Mouse (Mus musculus): Measurements from ENCODE around the gene Slc35a2. TPM values are rescaled to one million over a fixed set of nuclear protein-coding genes. Genes with fewer than 3 reads are reported as not detected.
A peak's percentile ranks its signal among the peaks of the same experiment; 100 is the strongest.

Gene Slc35a2
- 23.9 and 28.1 TPM in 2 replicates for polyA plus RNA-seq (2014; fragmentation: Nextera tagmentation; extraction: Ambion mirVana)

GRCm38 (mm10) chrX:7883841-7884567 is at the start of gene Slc35a2:
Gene Slc35a2, plus strand, starts transcription at chrX:7884028.
- peak within 1 kb of the TSS; percentile 60 for H3K4me2 ChIP-seq (replicated peaks)
- ATAC-seq (ENCODE audit: low FRiP score) (peak; percentile 88), DNase-seq (ENCODE audit: low spot score) (peak; percentile 58)
- H3K27me3 ChIP-seq (ENCODE audit: control insufficient read depth, insufficient read depth, low read length): no peaks in the 10 kb centered on the region
- H3K4me3 ChIP-seq (replicated peaks; ENCODE audit: low read length): peak within 1 kb of the TSS; percentile 55
- H3K9ac ChIP-seq: peak within 1 kb of the TSS; percentile 60
- H3K9me3 ChIP-seq (ENCODE audit: control insufficient read depth, low read length): no peaks in the 10 kb centered on the region
- WGBS: 27% methylated on average over 49 of the region's 49 CpGs
- peak within 1 kb of the TSS; percentile 91 for H3K27ac ChIP-seq
- H3K36me3 ChIP-seq (replicated peaks; ENCODE audit: control insufficient read depth, insufficient read depth): no peaks in the 10 kb centered on the region
- H3K4me1 ChIP-seq (replicated peaks; ENCODE audit: control insufficient read depth, insufficient read depth, low read length): peaks cover 11% of the 10 kb centered on the region; the same call in 1 of the 2 replicates

- Histone ChIP-seq H3K9me3 (ENCODE audit: control insufficient read depth, low read length) (no peaks in the 10 kb centered on the region), H3K36me3 (replicated peaks; ENCODE audit: control insufficient read depth, insufficient read depth) (no peaks in the 10 kb centered on the region), H3K27me3 (ENCODE audit: control insufficient read depth, insufficient read depth, low read length) (no peaks in the 10 kb centered on the region), H3K4me3 (replicated peaks; ENCODE audit: low read length) (no peak overlapping the region), H3K4me1 (replicated peaks; ENCODE audit: control insufficient read depth, insufficient read depth, low read length) (no peaks in the 10 kb centered on the region), H3K27ac (no peak overlapping the region), H3K4me2 (replicated peaks) (no peak overlapping the region), H3K9ac (no peak overlapping the region)
- ATAC-seq (ENCODE audit: low FRiP score): no peak
- 100% methylated on average over 1 of the region's 1 CpGs for WGBS
- DNase-seq (ENCODE audit: low spot score): no peak
These were observed 46.7 kb upstream of the Slc35a2 start for GRCm38 (mm10) chrX:7837146-7837545.

GRCm38 (mm10) chrX:7840842-7841162 is 43.0 kb upstream of the Slc35a2 start:
- DNase-seq (ENCODE audit: low spot score) (no peak), ATAC-seq (ENCODE audit: low FRiP score) (no peak)
- peak overlapping the region; percentile 88; the same call in 1 of the 2 replicates for H3K27ac ChIP-seq
- no peaks in the 10 kb centered on the region for H3K27me3 ChIP-seq (ENCODE audit: control insufficient read depth, insufficient read depth, low read length)
- 24% methylated on average over 7 of the region's 7 CpGs for WGBS
- peak overlapping the region; percentile 70; the same call in 1 of the 2 replicates for H3K4me3 ChIP-seq (replicated peaks; ENCODE audit: low read length)
- no peaks in the 10 kb centered on the region for H3K9me3 ChIP-seq (ENCODE audit: control insufficient read depth, low read length)
- H3K4me2 ChIP-seq (replicated peaks): peak overlapping the region; percentile 49
- no peaks in the 10 kb centered on the region for H3K36me3 ChIP-seq (replicated peaks; ENCODE audit: control insufficient read depth, insufficient read depth)
- no peak overlapping the region for H3K9ac ChIP-seq
- H3K4me1 ChIP-seq (replicated peaks; ENCODE audit: control insufficient read depth, insufficient read depth, low read length): peaks cover 5% of the 10 kb centered on the region

GRCm38 (mm10) chrX:7841163-7842162 is 42.4 kb upstream of the Slc35a2 start, which contains the start of gene Otud5:
Gene Otud5, plus strand, starts transcription at chrX:7841364.
- no peaks in the 10 kb centered on the region for H3K36me3 ChIP-seq (replicated peaks; ENCODE audit: control insufficient read depth, insufficient read depth)
- no peaks in the 10 kb centered on the region for H3K9me3 ChIP-seq (ENCODE audit: control insufficient read depth, low read length)
- H3K4me2 ChIP-seq (replicated peaks): peak within 1 kb of the TSS; percentile 77
- peak; percentile 89 for DNase-seq (ENCODE audit: low spot score)
- 18% methylated on average over 74 of the region's 74 CpGs for WGBS
- peak within 1 kb of the TSS; percentile 88 for H3K27ac ChIP-seq
- peak within 1 kb of the TSS; percentile 70 for H3K4me3 ChIP-seq (replicated peaks; ENCODE audit: low read length)
- H3K4me1 ChIP-seq (replicated peaks; ENCODE audit: control insufficient read depth, insufficient read depth, low read length): peaks cover 5% of the 10 kb centered on the region
- H3K27me3 ChIP-seq (ENCODE audit: control insufficient read depth, insufficient read depth, low read length): no peaks in the 10 kb centered on the region
- peak within 1 kb of the TSS; percentile 77 for H3K9ac ChIP-seq
- peak; percentile 96 for ATAC-seq (ENCODE audit: low FRiP score)

GRCm38 (mm10) chrX:7842318-7842717 is 41.5 kb upstream of the Slc35a2 start:
- H3K9ac ChIP-seq: peak overlapping the region; percentile 77
- WGBS: 12% methylated on average over 39 of the region's 42 CpGs

GRCm38 (mm10) chrX:7847845-7848244 is 36.0 kb upstream of the Slc35a2 start:
- H3K27me3 ChIP-seq (ENCODE audit: control insufficient read depth, insufficient read depth, low read length): no peaks in the 10 kb centered on the region
- H3K4me2 ChIP-seq (replicated peaks): no peak overlapping the region
- H3K9me3 ChIP-seq (ENCODE audit: control insufficient read depth, low read length): no peaks in the 10 kb centered on the region
- peaks cover 5% of the 10 kb centered on the region for H3K4me1 ChIP-seq (replicated peaks; ENCODE audit: control insufficient read depth, insufficient read depth, low read length)
- H3K27ac ChIP-seq: no peak overlapping the region
- no peak for DNase-seq (ENCODE audit: low spot score)
- ATAC-seq (ENCODE audit: low FRiP score): peak; percentile 69; the same call in 1 of the 2 replicates
- WGBS: 59% methylated on average over 2 of the region's 2 CpGs
- peaks cover 13% of the 10 kb centered on the region; the same call in 1 of the 2 replicates for H3K36me3 ChIP-seq (replicated peaks; ENCODE audit: control insufficient read depth, insufficient read depth)
- H3K9ac ChIP-seq: no peak overlapping the region
- no peak overlapping the region for H3K4me3 ChIP-seq (replicated peaks; ENCODE audit: low read length)

More at GRCm38 (mm10) chrX:7842318-7842717, 41.5 kb upstream of the Slc35a2 start:
- ATAC-seq (ENCODE audit: low FRiP score) (no peak), DNase-seq (ENCODE audit: low spot score) (no peak)
- H3K4me1 ChIP-seq (replicated peaks; ENCODE audit: control insufficient read depth, insufficient read depth, low read length): peaks cover 5% of the 10 kb centered on the region
- H3K27me3 ChIP-seq (ENCODE audit: control insufficient read depth, insufficient read depth, low read length): no peaks in the 10 kb centered on the region
- no peaks in the 10 kb centered on the region for H3K36me3 ChIP-seq (replicated peaks; ENCODE audit: control insufficient read depth, insufficient read depth)
- no peaks in the 10 kb centered on the region for H3K9me3 ChIP-seq (ENCODE audit: control insufficient read depth, low read length)
- H3K4me2 ChIP-seq (replicated peaks): peak overlapping the region; percentile 77
- H3K27ac ChIP-seq: peak overlapping the region; percentile 88
- peak overlapping the region; percentile 70 for H3K4me3 ChIP-seq (replicated peaks; ENCODE audit: low read length)

GRCm38 (mm10) chrX:7854578-7854977 is 29.2 kb upstream of the Slc35a2 start:
- no peaks in the 10 kb centered on the region for H3K4me1 ChIP-seq (replicated peaks; ENCODE audit: control insufficient read depth, insufficient read depth, low read length)
- no peak overlapping the region for H3K9ac ChIP-seq
- peak; percentile 28 for DNase-seq (ENCODE audit: low spot score)
- ATAC-seq (ENCODE audit: low FRiP score): no peak
- H3K4me3 ChIP-seq (replicated peaks; ENCODE audit: low read length): no peak overlapping the region
- WGBS: 50% methylated on average over 2 of the region's 2 CpGs
- H3K36me3 ChIP-seq (replicated peaks; ENCODE audit: control insufficient read depth, insufficient read depth): peaks cover 10% of the 10 kb centered on the region
- no peak overlapping the region for H3K27ac ChIP-seq
- H3K4me2 ChIP-seq (replicated peaks): no peak overlapping the region
- no peaks in the 10 kb centered on the region for H3K9me3 ChIP-seq (ENCODE audit: control insufficient read depth, low read length)
- no peaks in the 10 kb centered on the region for H3K27me3 ChIP-seq (ENCODE audit: control insufficient read depth, insufficient read depth, low read length)

GRCm38 (mm10) chrX:7859191-7859753 is 24.6 kb upstream of the Slc35a2 start:
- ATAC-seq (ENCODE audit: low FRiP score) (no peak), DNase-seq (ENCODE audit: low spot score) (no peak)
- no peaks in the 10 kb centered on the region for H3K27me3 ChIP-seq (ENCODE audit: control insufficient read depth, insufficient read depth, low read length)
- no peak overlapping the region for H3K4me2 ChIP-seq (replicated peaks)
- WGBS: 97% methylated on average over 3 of the region's 3 CpGs
- peaks cover 5% of the 10 kb centered on the region for H3K36me3 ChIP-seq (replicated peaks; ENCODE audit: control insufficient read depth, insufficient read depth)
- no peaks in the 10 kb centered on the region for H3K9me3 ChIP-seq (ENCODE audit: control insufficient read depth, low read length)
- H3K4me1 ChIP-seq (replicated peaks; ENCODE audit: control insufficient read depth, insufficient read depth, low read length): no peaks in the 10 kb centered on the region
- H3K4me3 ChIP-seq (replicated peaks; ENCODE audit: low read length): no peak overlapping the region
- no peak overlapping the region for H3K9ac ChIP-seq
- H3K27ac ChIP-seq: no peak overlapping the region

GRCm38 (mm10) chrX:7863181-7863580 is 20.6 kb upstream of the Slc35a2 start:
- H3K4me2 ChIP-seq (replicated peaks): no peak overlapping the region
- H3K27ac ChIP-seq: no peak overlapping the region
- no peaks in the 10 kb centered on the region for H3K27me3 ChIP-seq (ENCODE audit: control insufficient read depth, insufficient read depth, low read length)
- ATAC-seq (ENCODE audit: low FRiP score) (no peak), DNase-seq (ENCODE audit: low spot score) (no peak)
- 94% methylated on average over 1 of the region's 1 CpGs for WGBS
- H3K4me1 ChIP-seq (replicated peaks; ENCODE audit: control insufficient read depth, insufficient read depth, low read length): no peaks in the 10 kb centered on the region
- no peak overlapping the region for H3K4me3 ChIP-seq (replicated peaks; ENCODE audit: low read length)
- H3K36me3 ChIP-seq (replicated peaks; ENCODE audit: control insufficient read depth, insufficient read depth): peaks cover 12% of the 10 kb centered on the region; the same call in 1 of the 2 replicates
- no peaks in the 10 kb centered on the region for H3K9me3 ChIP-seq (ENCODE audit: control insufficient read depth, low read length)
- no peak overlapping the region for H3K9ac ChIP-seq

All from hindbrain, embryonic 14.5 days (tissue).